Mouse (Mus musculus) heart, embryonic 14.5 days (tissue): ENCODE results near the gene Ptges. TPM values are rescaled to one million over a fixed set of nuclear protein-coding genes. Genes with fewer than 3 reads are reported as not detected.
A peak's percentile ranks its signal among the peaks of the same experiment; 100 is the strongest.

ENCODE experiments used
- ATAC-seq: fragments of 200-750 bp; cut with Nextera tagmentation; 2 replicates; pipeline ENCODE4 v1.8.0; 2017; ENCODE audit warnings: low read depth, moderate TSS enrichment; ENCODE audit not compliant: insufficient number of reproducible peaks, insufficient read depth, low FRiP score
- H3K27ac ChIP-seq, 2 experiments: fragments of 200-500 bp in 1 of 2; fragments of 300-500 bp in 1 of 2; sonication (generic) in 1 of 2; replicated peaks in 1 of 2; 2 replicates each; pipeline ENCODE4 v1.5.1; 2012 to 2014; ENCODE audit warnings: low read depth in 2 of 2, low read length in 2 of 2, control low read depth in 1 of 2, mild to moderate bottlenecking in 1 of 2, mixed read lengths in 1 of 2; ENCODE audit not compliant: control insufficient read depth in 1 of 2, insufficient read depth in 1 of 2
- H3K27me3 ChIP-seq: fragments of 300-500 bp; sonication (generic); 2 replicates; pipeline ENCODE4 v1.6.1; 2014; ENCODE audit warnings: mild to moderate bottlenecking, low read length, control low read depth; ENCODE audit not compliant: control insufficient read depth, insufficient read depth
- H3K36me3 ChIP-seq: fragments of 300-500 bp; sonication (generic); 2 replicates; pipeline ENCODE4 v1.6.1; 2014; ENCODE audit warnings: mild to moderate bottlenecking, control low read depth, low read length, mixed read lengths; ENCODE audit not compliant: control insufficient read depth, insufficient read depth
- H3K4me1 ChIP-seq, 2 experiments: fragments of 200-500 bp in 1 of 2; fragments of 300-500 bp in 1 of 2; sonication (generic) in 1 of 2; 2 replicates each; pipeline ENCODE4 v1.6.1; 2012 to 2014; ENCODE audit warnings: low read length in 2 of 2, control low read depth in 1 of 2, mixed read lengths in 1 of 2; ENCODE audit not compliant: control insufficient read depth in 2 of 2, insufficient read depth in 2 of 2
- H3K4me2 ChIP-seq: fragments of 300-500 bp; sonication (generic); 2 replicates; pipeline ENCODE4 v1.6.1; 2014; ENCODE audit warnings: mild to moderate bottlenecking, low read length
- H3K4me3 ChIP-seq, 2 experiments: fragments of 200-500 bp in 1 of 2; fragments of 300-500 bp in 1 of 2; sonication (generic) in 1 of 2; 2 replicates each; pipeline ENCODE4 v1.5.1; 2012 to 2014; ENCODE audit warnings: low read length in 2 of 2, mild to moderate bottlenecking in 2 of 2, control low read depth in 1 of 2, low read depth in 1 of 2, moderate library complexity in 1 of 2; ENCODE audit not compliant: control insufficient read depth in 1 of 2, insufficient read depth in 1 of 2
- H3K9ac ChIP-seq: fragments of 300-500 bp; sonication (generic); 2 replicates; pipeline ENCODE4 v1.6.1; 2014; ENCODE audit warnings: mild to moderate bottlenecking, low read length
- H3K9me3 ChIP-seq: fragments of 300-500 bp; sonication (generic); 2 replicates; pipeline ENCODE4 v1.6.1; 2016; ENCODE audit warnings: low read length, control low read depth; ENCODE audit not compliant: control insufficient read depth
- WGBS: fragments of 180-500 bp; shearing (Covaris S2); extraction: QIAGEN DNeasy Blood & Tissue Kit; methylation state at CpG from one replicate; pipeline ENCODE4 v1.1.7; 2014; 5-methylcytosine and 5-hydroxymethylcytosine counted together
- polyA plus RNA-seq: library from polyadenylated mRNA; unstranded; fragments of >200 nt; fragmentation: Nextera tagmentation; extraction: Ambion mirVana; gene quantifications from 2 replicates; pipeline ENCODE4 v1.2.1, GENCODE M21; 2014

Ptges gene
- 3.2 and 3.9 TPM in 2 replicates for polyA plus RNA-seq

DNA sequence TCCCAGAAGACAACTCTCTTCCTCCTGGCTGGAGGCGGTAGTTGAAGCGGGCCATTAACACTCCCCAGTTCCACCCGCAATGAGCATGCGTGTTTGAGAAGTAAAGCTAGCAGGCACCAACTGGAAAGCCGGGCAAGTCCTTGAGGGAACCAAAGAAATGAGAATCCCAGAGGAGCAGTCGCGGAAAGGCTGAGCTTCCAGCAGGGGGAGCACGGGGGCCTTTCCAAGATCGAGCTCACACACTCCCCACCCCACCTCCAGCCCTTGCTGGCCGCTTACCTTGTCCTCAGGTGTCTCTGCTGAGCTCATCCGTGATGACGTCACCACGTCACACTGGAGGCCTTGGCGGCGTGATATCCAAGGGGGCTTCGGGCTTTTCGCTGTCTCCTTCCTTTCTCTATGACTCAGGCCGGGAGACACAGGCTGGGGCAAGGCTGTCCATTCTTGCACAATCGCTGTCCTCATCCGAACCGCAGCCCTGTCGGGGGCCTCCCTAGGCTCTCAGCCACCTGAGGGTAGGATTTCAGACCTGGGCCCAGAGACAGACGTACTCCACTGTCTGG, at the start of gene Ptges:
TSS of gene Ptges (minus strand) at position 381 of the 563 bp plus-strand sequence.
- H3K9ac ChIP-seq = peak within 1 kb of the TSS; percentile 18; the same call in 1 of the 2 replicates
- H3K9me3 ChIP-seq = no peaks in the 10 kb centered on the region
- peak within 1 kb of the TSS; percentile 63 for H3K4me2 ChIP-seq
- peaks cover 21 to 22% of the 10 kb centered on the region in 2 experiments for H3K4me1 ChIP-seq
- H3K36me3 ChIP-seq = no peaks in the 10 kb centered on the region
- no peaks in the 10 kb centered on the region for H3K27me3 ChIP-seq
- H3K27ac ChIP-seq = no peak within 1 kb of the TSS
- ATAC-seq = peak; percentile 35
- 1% methylated on average over 23 of the region's 23 CpGs for WGBS
- H3K4me3 ChIP-seq = peak within 1 kb of the TSS; percentile 18 to 34; a peak in 3 of 4 replicates

DNA sequence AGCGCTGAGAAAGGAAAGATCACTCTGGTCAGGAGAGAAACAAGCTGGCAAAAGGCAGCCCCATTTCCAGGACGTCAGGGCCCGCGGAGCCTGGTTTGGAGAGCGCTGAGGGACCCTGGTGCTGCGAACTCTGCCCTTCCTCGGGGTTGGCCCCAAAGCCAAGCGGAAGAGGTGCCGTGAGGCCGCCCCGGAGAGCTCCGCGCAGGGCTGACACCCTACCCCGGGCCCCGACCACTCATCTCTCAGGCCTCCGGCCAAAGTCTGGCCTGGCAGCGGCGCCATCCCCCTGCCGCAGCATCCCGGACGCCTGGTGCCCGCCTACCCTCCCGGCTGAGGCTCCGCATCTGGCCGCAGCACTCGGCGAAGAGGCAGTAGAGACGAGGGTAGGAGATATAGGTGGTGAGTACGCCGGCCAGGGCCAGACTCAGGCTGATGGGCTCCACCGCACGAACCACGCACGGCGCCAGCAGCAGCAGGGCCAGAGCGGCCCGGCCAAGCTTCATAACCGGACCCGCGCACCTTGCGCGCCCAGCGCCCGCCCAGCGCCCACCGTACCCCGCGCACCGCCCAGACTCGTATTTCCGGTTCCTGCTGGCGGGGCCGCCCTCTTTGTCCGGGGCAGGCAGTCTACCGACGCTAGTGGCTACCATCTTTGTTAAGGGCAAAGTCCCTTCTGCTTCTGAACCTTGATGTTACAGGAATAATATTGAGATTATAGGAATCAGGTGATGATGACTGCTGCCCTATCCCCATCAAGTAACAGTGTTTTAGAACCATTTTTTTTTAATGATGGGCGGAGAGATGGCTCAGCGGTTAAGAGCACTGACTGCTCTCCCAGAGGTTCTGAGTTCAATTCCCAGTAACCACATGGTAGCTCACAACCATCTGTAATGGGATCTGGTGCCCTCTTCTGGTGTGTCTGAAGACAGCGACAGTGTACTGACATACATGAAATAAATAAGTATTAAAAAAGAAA, 38.0 kb upstream of the Ptges start, which contains the start of gene Tor1a:
TSS of gene Tor1a (minus strand) at position 582 of the 976 bp plus-strand sequence.
- Histone ChIP-seq H3K36me3 (peaks cover 36% of the 10 kb centered on the region), H3K9me3 (no peaks in the 10 kb centered on the region), H3K4me3 (peak within 1 kb of the TSS; percentile 89 to 97), H3K27me3 (no peaks in the 10 kb centered on the region), H3K4me2 (peak within 1 kb of the TSS; percentile 98), H3K27ac (peak within 1 kb of the TSS; percentile 66 to 76), H3K4me1 (peaks cover 9 to 12% of the 10 kb centered on the region in 2 experiments), H3K9ac (peak within 1 kb of the TSS; percentile 94)
- ATAC-seq = peak; percentile 88
- WGBS = 1% methylated on average over 59 of the region's 59 CpGs

DNA sequence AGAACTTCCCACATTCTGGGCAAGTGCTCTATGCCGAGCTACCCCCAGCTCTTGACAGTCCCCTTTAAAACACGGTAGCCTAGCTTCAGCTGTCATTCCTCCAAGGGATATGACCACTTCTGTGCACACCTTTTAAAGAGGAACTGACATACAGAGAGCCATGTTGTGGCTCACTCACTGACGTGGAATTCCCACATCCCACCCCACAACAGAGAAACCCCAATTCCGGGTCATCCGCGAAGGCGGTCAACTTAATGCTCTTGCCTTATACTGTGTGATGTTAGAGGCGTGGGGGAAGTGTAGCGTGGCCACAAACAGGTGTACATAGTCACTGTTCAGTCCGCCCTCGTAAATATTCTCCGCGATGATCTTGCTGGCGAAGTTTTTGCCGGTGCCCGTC, 37.2 kb upstream of the Ptges start:
- H3K4me2 ChIP-seq = peak overlapping the region; percentile 98
- 19% methylated on average over 16 of the region's 16 CpGs for WGBS
- H3K36me3 ChIP-seq = peaks cover 40% of the 10 kb centered on the region
- no peaks in the 10 kb centered on the region for H3K27me3 ChIP-seq
- H3K27ac ChIP-seq = no peak overlapping the region
- ATAC-seq = no peak
- peak overlapping the region; percentile 89 to 97 for H3K4me3 ChIP-seq
- peaks cover 9 to 12% of the 10 kb centered on the region in 2 experiments for H3K4me1 ChIP-seq
- H3K9ac ChIP-seq = peak overlapping the region; percentile 94
- no peaks in the 10 kb centered on the region for H3K9me3 ChIP-seq

DNA sequence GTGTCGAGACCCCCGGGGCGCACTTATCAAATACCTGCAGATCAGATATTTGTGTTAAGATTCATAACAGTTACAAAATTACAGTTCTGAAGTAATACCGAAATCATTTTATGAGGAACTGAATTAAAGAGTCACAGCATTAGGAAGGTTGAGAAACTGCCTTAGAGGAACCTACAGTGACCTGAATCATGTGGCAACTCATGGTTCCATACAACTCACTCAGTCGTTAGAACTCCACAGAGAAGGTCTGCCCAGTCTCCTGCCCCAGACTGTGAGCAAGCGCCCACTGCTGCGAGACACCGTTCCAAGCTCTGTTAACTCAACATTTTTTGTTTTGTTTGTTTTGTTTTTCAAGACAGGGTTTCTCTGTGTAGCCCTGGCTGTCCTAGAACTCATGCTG, 36.0 kb upstream of the Ptges start:
- Histone ChIP-seq H3K36me3 (peaks cover 52% of the 10 kb centered on the region), H3K27me3 (no peaks in the 10 kb centered on the region), H3K4me3 (no peak overlapping the region), H3K4me1 (peaks cover 9 to 12% of the 10 kb centered on the region in 2 experiments), H3K4me2 (no peak overlapping the region), H3K9me3 (no peaks in the 10 kb centered on the region), H3K27ac (no peak overlapping the region), H3K9ac (no peak overlapping the region)
- no peak for ATAC-seq
- 91% methylated on average over 8 of the region's 8 CpGs for WGBS

DNA sequence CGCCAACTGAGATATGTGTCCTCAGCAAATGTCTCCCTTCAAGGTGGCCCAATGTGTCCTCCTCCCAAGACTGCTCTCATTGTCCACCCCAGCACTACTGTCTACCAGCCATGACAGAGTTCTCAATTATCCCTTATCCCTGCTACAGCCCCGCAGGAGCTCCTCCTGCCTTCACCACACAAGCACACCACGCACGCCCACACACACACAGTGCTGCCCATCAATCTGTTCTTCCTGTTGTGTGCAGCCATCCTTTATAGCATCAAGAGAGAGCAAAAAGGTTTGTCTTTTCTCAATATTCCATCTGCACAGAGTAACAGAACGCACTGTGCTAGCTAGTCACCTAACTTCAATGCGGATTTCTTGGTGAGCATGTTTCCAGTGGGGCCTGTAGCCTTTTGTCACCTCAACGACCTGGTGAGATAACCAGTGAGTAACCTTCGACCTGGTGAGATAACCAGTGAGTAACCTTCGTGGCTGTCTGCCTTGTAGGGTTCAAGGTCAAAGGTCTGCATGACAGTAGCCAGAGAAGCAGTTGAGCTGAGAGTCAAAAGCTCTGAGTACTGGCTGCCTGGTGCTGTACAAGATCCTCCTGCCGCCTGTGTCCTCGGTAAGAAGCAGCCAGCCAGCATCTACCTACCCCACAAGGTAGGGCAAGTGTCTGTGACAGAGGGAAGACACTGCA, 33.0 kb upstream of the Ptges start:
- H3K27me3 ChIP-seq = no peaks in the 10 kb centered on the region
- no peak overlapping the region for H3K4me3 ChIP-seq
- H3K36me3 ChIP-seq = peaks cover 80% of the 10 kb centered on the region
- 66% methylated on average over 11 of the region's 11 CpGs for WGBS
- no peak overlapping the region for H3K4me2 ChIP-seq
- no peak overlapping the region for H3K9ac ChIP-seq
- ATAC-seq = no peak
- H3K9me3 ChIP-seq = no peaks in the 10 kb centered on the region
- no peak overlapping the region for H3K27ac ChIP-seq
- H3K4me1 ChIP-seq = peaks cover 9 to 12% of the 10 kb centered on the region in 2 experiments

DNA sequence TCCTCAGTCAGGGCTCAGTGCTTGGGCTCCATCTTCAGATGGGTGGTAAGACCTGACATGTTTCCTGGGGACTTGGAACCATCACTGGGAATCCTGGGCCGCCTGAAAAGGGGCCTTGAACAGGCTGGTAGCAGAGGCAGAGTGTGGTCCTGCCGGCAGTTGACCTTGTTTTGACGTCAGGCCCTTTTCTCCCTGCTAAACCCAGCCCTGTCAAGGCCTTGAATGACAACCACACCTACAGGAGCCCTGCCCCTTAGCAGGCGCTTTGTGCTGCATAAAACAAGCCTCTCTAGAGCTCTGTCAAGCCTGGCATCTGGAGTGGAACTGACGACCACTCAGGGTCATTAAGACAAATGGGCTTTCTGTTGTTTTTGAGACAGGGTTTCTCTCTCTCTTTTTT, 30.2 kb upstream of the Ptges start:
- no peak overlapping the region for H3K9ac ChIP-seq
- H3K27ac ChIP-seq = no peak overlapping the region
- no peaks in the 10 kb centered on the region for H3K9me3 ChIP-seq
- H3K36me3 ChIP-seq = peaks cover 98% of the 10 kb centered on the region
- ATAC-seq = no peak
- 44% methylated on average over 5 of the region's 5 CpGs for WGBS
- no peaks in the 10 kb centered on the region for H3K27me3 ChIP-seq
- peaks cover 2% of the 10 kb centered on the region in 2 experiments; a peak in 2 of 4 replicates for H3K4me1 ChIP-seq
- H3K4me2 ChIP-seq = no peak overlapping the region
- no peak overlapping the region for H3K4me3 ChIP-seq

DNA sequence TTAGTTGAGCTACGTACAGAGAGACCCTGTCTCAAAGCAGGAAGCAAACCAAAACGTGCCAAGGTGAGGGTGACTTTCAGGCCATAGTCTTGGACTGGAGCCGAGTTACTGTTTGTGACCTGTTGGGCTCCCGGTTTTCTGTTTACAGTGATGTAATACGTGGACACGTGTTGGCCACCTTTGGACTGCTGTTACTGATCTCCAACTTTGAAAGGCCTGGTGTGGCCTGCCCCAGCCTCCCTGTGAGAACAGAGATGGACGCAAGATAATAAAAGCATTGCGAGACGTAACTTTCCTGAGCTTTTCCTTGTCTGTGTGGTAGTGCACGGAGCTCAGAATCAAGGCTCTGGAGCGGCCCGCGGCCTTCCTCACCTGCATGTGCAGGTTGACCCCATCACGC, 29.1 kb upstream of the Ptges start:
- H3K27ac ChIP-seq = no peak overlapping the region
- no peaks in the 10 kb centered on the region for H3K9me3 ChIP-seq
- no peak overlapping the region for H3K4me2 ChIP-seq
- H3K27me3 ChIP-seq = no peaks in the 10 kb centered on the region
- WGBS = 89% methylated on average over 14 of the region's 14 CpGs
- H3K4me1 ChIP-seq = peaks cover 3 to 14% of the 10 kb centered on the region in 2 experiments
- no peak overlapping the region for H3K4me3 ChIP-seq
- ATAC-seq = no peak
- no peak overlapping the region for H3K9ac ChIP-seq
- peaks cover 86% of the 10 kb centered on the region for H3K36me3 ChIP-seq
